Mouse (Mus musculus) monocyte, adult 2 months (primary cell): ENCODE data around the gene Brms1.
"Not testable (repeated sequence)": the region's sequence is repeated elsewhere in the genome, so short reads cannot be mapped to it uniquely, and the experiment has no call there.

ENCODE experiments used
- DNase-seq, 2 experiments: peaks; one replicate each; pipeline ENCODE4 v3.0.0; 2022; ENCODE audit warnings: low spot score in 2 of 2, low read depth in 1 of 2

Brms1 gene

GRCm38 (mm10) chr19:5040862-5041523 lies at the start of gene Brms1:
Gene Brms1 (plus strand): TSS chr19:5041354.
- peak; percentile 57 to 79 for DNase-seq

GRCm38 (mm10) chr19:4992371-4992770 lies 48.8 kb upstream of the Brms1 start:
- no peak for DNase-seq

- no peak for DNase-seq
Observed at GRCm38 (mm10) chr19:4992904-4993303, 48.2 kb upstream of the Brms1 start.

GRCm38 (mm10) chr19:4994043-4994442 lies 47.1 kb upstream of the Brms1 start:
- no peak for DNase-seq

GRCm38 (mm10) chr19:4999445-5000140 lies 41.6 kb upstream of the Brms1 start:
- DNase-seq, result no peak

- peak in 1 of 2 experiments; percentile 54 for DNase-seq
Observed at GRCm38 (mm10) chr19:5001666-5002406, 39.3 kb upstream of the Brms1 start.

GRCm38 (mm10) chr19:5003644-5004043 lies 37.5 kb upstream of the Brms1 start:
- DNase-seq, result not testable (repeated sequence)

- no peak for DNase-seq
Observed at GRCm38 (mm10) chr19:5004925-5005324, 36.2 kb upstream of the Brms1 start.

- DNase-seq, result no peak
Observed at GRCm38 (mm10) chr19:5013138-5013537, 28.0 kb upstream of the Brms1 start.

- no peak for DNase-seq
Observed at GRCm38 (mm10) chr19:5014961-5015398, 26.2 kb upstream of the Brms1 start.

GRCm38 (mm10) chr19:5016221-5016742 lies 24.9 kb upstream of the Brms1 start:
- no peak for DNase-seq

GRCm38 (mm10) chr19:5016782-5017181 lies 24.4 kb upstream of the Brms1 start:
- DNase-seq, result peak; percentile 35 to 71

GRCm38 (mm10) chr19:5017611-5018010 lies 23.5 kb upstream of the Brms1 start:
- DNase-seq, result no peak

GRCm38 (mm10) chr19:5018191-5018590 lies 23.0 kb upstream of the Brms1 start:
- no peak for DNase-seq

- no peak for DNase-seq
Observed at GRCm38 (mm10) chr19:5021416-5021815, 19.7 kb upstream of the Brms1 start.

- DNase-seq, result peak; percentile 66 to 79
Observed at GRCm38 (mm10) chr19:5023621-5024479, 17.3 kb upstream of the Brms1 start, which contains the start of gene Slc29a2. Gene Slc29a2 (plus strand): TSS chr19:5023860.

- no peak for DNase-seq
Observed at GRCm38 (mm10) chr19:5026111-5026510, 15.0 kb upstream of the Brms1 start.

- DNase-seq, result no peak
Observed at GRCm38 (mm10) chr19:5032686-5033085, 8.5 kb upstream of the Brms1 start.

GRCm38 (mm10) chr19:5036577-5036976 lies 4.6 kb upstream of the Brms1 start:
- DNase-seq, result no peak

- DNase-seq, result peak in 1 of 2 experiments; percentile 59
Observed at GRCm38 (mm10) chr19:5037678-5038571, 3.2 kb upstream of the Brms1 start.
